Mouse (Mus musculus): Measurements from ENCODE around the gene Klhl7.

GRCm38 (mm10) chr5:24156774-24157173 lies 56.4 kb downstream of the Klhl7 start:
- TF ChIP-seq POLR2A (IDR thresholded peaks at IDR 0.05; ENCODE audit: low read depth, low read length) (no peak), CTCF (IDR thresholded peaks at IDR 0.05; ENCODE audit: borderline replicate concordance, insufficient read depth, low read length) (no peak)

Measured in embryonic fibroblast, embryonic 13.5 days (primary cell).